Mouse (Mus musculus) liver, embryonic 11.5 days (tissue): ENCODE results near the gene Ccdc89. TPM values are rescaled to one million over a fixed set of nuclear protein-coding genes. Genes with fewer than 3 reads are reported as not detected.

Experiments used
- ATAC-seq: fragments of 200-750 bp; cut with Nextera tagmentation; replicated peaks from 2 replicates; pipeline ENCODE4 v1.8.0; 2017; ENCODE audit warnings: moderate number of reproducible peaks, mild to moderate bottlenecking, moderate TSS enrichment, moderate library complexity; ENCODE audit not compliant: low FRiP score
- DNase-seq: peaks from one replicate; pipeline ENCODE4 v3.0.0-alpha.2; 2017; ENCODE audit warnings: low spot score
- H3K27ac ChIP-seq: fragments of 300-500 bp; sonication (generic); 2 replicates; pipeline ENCODE4 v1.5.1; 2014; ENCODE audit warnings: mild to moderate bottlenecking, low read depth, low read length, control low read depth
- H3K27me3 ChIP-seq: fragments of 300-500 bp; sonication (generic); replicated peaks from 2 replicates; pipeline ENCODE4 v1.6.1; 2014; ENCODE audit warnings: low read length, mixed read lengths; ENCODE audit not compliant: control insufficient read depth, insufficient read depth
- H3K36me3 ChIP-seq: fragments of 300-500 bp; sonication (generic); 2 replicates; pipeline ENCODE4 v1.6.1; 2014; ENCODE audit warnings: mild to moderate bottlenecking, low read length, moderate library complexity, mixed read lengths; ENCODE audit not compliant: control insufficient read depth, insufficient read depth
- H3K4me1 ChIP-seq: fragments of 300-500 bp; sonication (generic); replicated peaks from 2 replicates; pipeline ENCODE4 v1.6.1; 2014; ENCODE audit warnings: low read length, mixed read lengths; ENCODE audit not compliant: control insufficient read depth, insufficient read depth
- H3K4me2 ChIP-seq: fragments of 300-500 bp; sonication (generic); 2 replicates; pipeline ENCODE4 v1.6.1; 2014; ENCODE audit warnings: mild to moderate bottlenecking, control low read depth, moderate library complexity
- H3K4me3 ChIP-seq: fragments of 300-500 bp; sonication (generic); 2 replicates; pipeline ENCODE4 v1.5.1; 2014; ENCODE audit warnings: low read depth, low read length, control low read depth
- H3K9ac ChIP-seq: fragments of 300-500 bp; sonication (generic); 2 replicates; pipeline ENCODE4 v1.6.1; 2014; ENCODE audit warnings: low read depth, low read length, control low read depth
- H3K9me3 ChIP-seq: fragments of 300-500 bp; sonication (generic); 2 replicates; pipeline ENCODE4 v1.6.1; 2016; ENCODE audit warnings: low read length, inconsistent platforms, mixed read lengths; ENCODE audit not compliant: control insufficient read depth
- WGBS: fragments of 180-500 bp; shearing (Covaris S2); extraction: QIAGEN DNeasy Blood & Tissue Kit; methylation state at CpG from one replicate; pipeline ENCODE4 v1.1.7; 2014; 5-methylcytosine and 5-hydroxymethylcytosine counted together
- polyA plus RNA-seq: library from polyadenylated mRNA; unstranded; fragments of >200 nt; fragmentation: Nextera tagmentation; extraction: Ambion mirVana; gene quantifications from 2 replicates; pipeline ENCODE4 v1.2.1, GENCODE M21; 2014

Gene Ccdc89
- polyA plus RNA-seq: 0.74 TPM in 2 replicates

DNA sequence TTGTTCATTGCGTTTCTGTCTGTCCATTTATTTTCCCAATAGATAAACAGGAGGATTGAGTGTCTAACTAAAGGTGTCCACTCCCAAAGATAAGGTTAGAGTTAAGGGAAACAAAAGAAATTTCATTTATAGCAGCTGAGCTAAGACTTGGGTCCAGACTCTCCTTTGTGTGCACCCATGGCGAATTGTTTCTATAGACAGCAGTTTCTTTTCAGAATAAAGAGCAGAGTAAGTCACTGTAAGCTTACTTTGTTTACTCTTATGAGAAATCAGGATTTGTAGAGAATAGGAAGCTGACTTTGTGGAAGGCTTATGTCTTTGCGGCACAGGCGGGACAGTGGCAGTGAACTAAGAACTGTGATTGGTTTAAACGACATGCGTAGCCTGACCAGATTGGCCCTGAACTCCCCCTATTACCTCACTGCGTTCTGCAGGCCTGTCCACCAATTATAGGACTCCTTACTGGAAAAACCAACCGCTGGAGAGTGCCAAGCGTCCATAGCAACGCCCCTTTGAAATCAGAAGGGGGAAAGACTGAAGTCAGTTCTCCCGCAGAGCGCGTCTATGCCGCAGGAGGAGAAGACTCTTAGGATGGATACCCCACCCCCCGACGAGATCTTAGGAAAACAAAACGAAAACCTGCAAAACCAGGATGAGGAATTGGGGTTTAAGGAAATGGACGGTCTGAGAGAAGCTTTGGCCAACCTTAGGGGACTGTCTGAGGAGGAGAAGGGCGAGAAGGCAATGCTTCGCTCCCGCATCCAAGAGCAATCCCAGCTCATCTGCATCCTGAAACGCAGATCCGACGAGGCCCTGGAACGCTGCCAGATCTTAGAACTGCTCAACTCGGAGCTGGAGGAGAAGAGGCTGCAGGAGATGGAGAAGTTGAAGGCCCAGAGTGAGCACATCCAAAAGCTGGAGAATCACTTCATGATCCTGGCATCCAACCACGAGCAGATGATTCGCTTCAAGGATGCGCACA is at the start of gene Ccdc89:
TSS of gene Ccdc89 (plus strand) at position 558 of the 982 bp plus-strand sequence.
- Histone ChIP-seq H3K4me3 (peak within 1 kb of the TSS; percentile 40), H3K36me3 (no peaks in the 10 kb centered on the region), H3K27ac (no peak within 1 kb of the TSS), H3K9ac (0 out of 2 replicates have a peak within 1 kb of the TSS, but pooled peaks have one; percentile 40), H3K27me3 (no peaks in the 10 kb centered on the region), H3K4me2 (peak within 1 kb of the TSS; percentile 60), H3K4me1 (no peaks in the 10 kb centered on the region; the same call in 1 of the 2 replicates), H3K9me3 (no peaks in the 10 kb centered on the region)
- WGBS: 23% methylated on average over 29 of the region's 29 CpGs
- DNase-seq (peak; percentile 44), ATAC-seq (peak; percentile 96)

- no peaks in the 10 kb centered on the region for H3K36me3 ChIP-seq
- DNase-seq (no peak), ATAC-seq (no peak)
- 94% methylated on average over 2 of the region's 2 CpGs for WGBS
- no peaks in the 10 kb centered on the region for H3K27me3 ChIP-seq
- H3K27ac ChIP-seq: no peak overlapping the region
- H3K9ac ChIP-seq: no peak overlapping the region
- H3K9me3 ChIP-seq: no peaks in the 10 kb centered on the region
- H3K4me2 ChIP-seq: no peak overlapping the region
- no peak overlapping the region for H3K4me3 ChIP-seq
- H3K4me1 ChIP-seq: peaks cover 4% of the 10 kb centered on the region; the same call in 1 of the 2 replicates
Measured at GRCm38 (mm10) chr7:90384411-90384810, 42.0 kb upstream of the Ccdc89 start.

DNA sequence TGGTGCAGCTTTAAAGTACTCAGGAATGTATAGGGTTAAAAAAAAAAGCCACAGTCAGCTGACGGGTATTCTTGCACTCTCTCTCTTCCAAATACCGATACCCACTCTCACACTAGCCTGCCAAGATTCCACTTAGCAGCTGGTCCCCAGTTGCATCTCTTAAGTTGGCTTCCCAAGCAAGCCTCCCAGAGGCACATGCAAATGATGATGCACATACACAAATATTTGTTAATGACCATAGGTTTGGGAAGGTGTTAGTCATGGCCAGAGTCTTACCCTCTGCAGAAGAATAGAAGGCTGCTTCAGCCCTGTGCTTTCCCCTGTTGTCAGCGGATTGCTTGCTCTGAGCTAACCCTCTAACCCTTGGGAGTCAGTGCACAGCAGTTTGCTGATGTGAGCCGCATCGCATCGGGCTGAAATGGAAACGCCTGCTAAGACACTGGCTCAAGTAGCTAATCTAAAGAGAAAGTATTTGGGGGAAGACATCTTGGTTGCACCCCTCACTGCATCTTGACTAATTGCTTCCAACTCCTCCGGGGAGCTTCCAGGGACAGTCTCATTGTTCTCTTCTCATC is 39.4 kb upstream of the Ccdc89 start:
- DNase-seq: no peak
- Histone ChIP-seq H3K27me3 (no peaks in the 10 kb centered on the region), H3K36me3 (no peaks in the 10 kb centered on the region), H3K4me1 (peaks cover 4% of the 10 kb centered on the region; the same call in 1 of the 2 replicates), H3K9ac (no peak overlapping the region), H3K27ac (no peak overlapping the region), H3K4me3 (no peak overlapping the region), H3K4me2 (no peak overlapping the region), H3K9me3 (no peaks in the 10 kb centered on the region)
- ATAC-seq: no peak
- WGBS: 22% methylated on average over 8 of the region's 8 CpGs

- H3K27me3 ChIP-seq: no peaks in the 10 kb centered on the region
- peaks cover 4% of the 10 kb centered on the region; the same call in 1 of the 2 replicates for H3K4me1 ChIP-seq
- DNase-seq (no peak), ATAC-seq (no peak)
- WGBS: 52% methylated on average over 3 of the region's 3 CpGs
- no peak overlapping the region for H3K4me3 ChIP-seq
- no peak overlapping the region for H3K4me2 ChIP-seq
- no peak overlapping the region for H3K9ac ChIP-seq
- no peaks in the 10 kb centered on the region for H3K36me3 ChIP-seq
- H3K9me3 ChIP-seq: no peaks in the 10 kb centered on the region
- no peak overlapping the region for H3K27ac ChIP-seq
Measured at GRCm38 (mm10) chr7:90389765-90390164, 36.6 kb upstream of the Ccdc89 start.

GRCm38 (mm10) chr7:90395073-90395472 is 31.3 kb upstream of the Ccdc89 start:
- ATAC-seq (0 out of 2 replicates have a peak, but pooled peaks have one; percentile 41), DNase-seq (no peak)
- no peak overlapping the region for H3K4me3 ChIP-seq
- H3K9me3 ChIP-seq: no peaks in the 10 kb centered on the region
- H3K4me2 ChIP-seq: no peak overlapping the region
- H3K36me3 ChIP-seq: no peaks in the 10 kb centered on the region
- H3K27me3 ChIP-seq: no peaks in the 10 kb centered on the region
- H3K4me1 ChIP-seq: no peaks in the 10 kb centered on the region
- no peak overlapping the region for H3K27ac ChIP-seq
- 47% methylated on average over 4 of the region's 4 CpGs for WGBS
- H3K9ac ChIP-seq: no peak overlapping the region

DNA sequence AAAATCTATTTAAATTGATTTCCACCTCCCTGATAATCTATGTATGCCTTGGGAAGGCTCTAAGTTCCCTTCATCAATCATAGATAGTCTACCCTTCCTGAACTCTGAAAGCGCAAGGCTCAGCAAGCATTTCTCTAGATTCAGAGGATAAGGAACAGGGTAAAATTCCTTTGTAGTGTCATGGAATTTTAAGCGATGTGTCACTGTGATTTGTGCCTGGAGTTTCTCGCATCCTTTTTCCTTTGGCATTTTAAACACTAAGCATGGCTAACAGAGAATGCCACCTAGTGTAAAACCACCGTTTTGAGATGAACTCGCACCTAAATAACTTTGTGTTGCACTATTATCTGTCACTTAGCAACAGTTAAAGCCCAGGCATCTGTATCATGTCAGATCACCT is 30.4 kb upstream of the Ccdc89 start:
- Histone ChIP-seq H3K9me3 (no peaks in the 10 kb centered on the region), H3K9ac (no peak overlapping the region), H3K4me1 (no peaks in the 10 kb centered on the region), H3K4me2 (no peak overlapping the region), H3K27ac (no peak overlapping the region), H3K27me3 (no peaks in the 10 kb centered on the region), H3K36me3 (no peaks in the 10 kb centered on the region), H3K4me3 (no peak overlapping the region)
- WGBS: 54% methylated on average over 5 of the region's 5 CpGs
- DNase-seq (no peak), ATAC-seq (no peak)

DNA sequence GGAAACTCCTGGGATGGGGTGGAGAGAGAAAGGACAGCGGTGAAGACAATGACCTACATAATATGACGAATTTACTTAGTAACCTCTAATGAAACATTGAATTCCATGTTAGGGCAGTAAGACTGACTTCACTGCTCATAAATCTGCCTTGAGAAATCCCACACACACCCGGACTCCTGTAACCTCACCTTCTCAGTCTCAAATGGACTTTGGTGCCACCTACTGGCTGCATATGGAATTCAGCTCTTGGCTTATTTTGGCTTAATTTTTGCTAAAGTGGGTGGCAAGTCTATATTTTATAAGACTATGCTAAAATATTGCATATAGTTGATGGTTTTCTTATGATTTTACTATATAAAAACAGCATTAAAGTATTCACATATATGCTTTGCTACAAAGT is 16.4 kb upstream of the Ccdc89 start:
- 45% methylated on average over 3 of the region's 3 CpGs for WGBS
- Histone ChIP-seq H3K27ac (no peak overlapping the region), H3K4me1 (no peaks in the 10 kb centered on the region), H3K27me3 (no peaks in the 10 kb centered on the region), H3K36me3 (no peaks in the 10 kb centered on the region), H3K9ac (no peak overlapping the region), H3K4me3 (no peak overlapping the region), H3K9me3 (no peaks in the 10 kb centered on the region), H3K4me2 (no peak overlapping the region)
- DNase-seq: no peak
- no peak for ATAC-seq

DNA sequence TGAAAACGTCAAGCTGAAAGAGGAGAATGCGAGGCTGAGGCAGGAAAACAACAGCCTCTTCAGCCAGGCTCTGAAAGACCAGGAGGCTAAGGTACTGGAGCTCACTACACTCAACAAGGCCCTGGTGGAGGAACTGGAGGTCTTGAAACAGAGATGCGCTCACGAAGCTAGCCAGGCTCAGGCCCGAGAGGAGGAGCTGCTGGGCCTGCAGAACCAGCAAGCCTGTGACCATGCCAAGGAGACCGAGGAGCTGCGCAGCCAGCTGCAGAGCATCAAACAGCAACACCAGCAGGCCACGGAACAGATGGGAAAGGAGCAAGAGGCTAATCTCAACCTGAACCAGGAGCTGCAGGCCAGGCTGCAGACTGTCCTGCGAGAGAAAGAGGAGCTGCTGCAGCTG is 629 bp downstream of the Ccdc89 start:
- Histone ChIP-seq H3K9me3 (no peaks in the 10 kb centered on the region), H3K27me3 (no peaks in the 10 kb centered on the region), H3K36me3 (no peaks in the 10 kb centered on the region), H3K9ac (0 out of 2 replicates have a peak overlapping the region, but pooled peaks have one; percentile 40), H3K27ac (no peak overlapping the region), H3K4me3 (peak overlapping the region; percentile 40), H3K4me1 (no peaks in the 10 kb centered on the region; the same call in 1 of the 2 replicates), H3K4me2 (peak overlapping the region; percentile 60)
- WGBS: 60% methylated on average over 9 of the region's 9 CpGs
- ATAC-seq (no peak), DNase-seq (no peak)
